Mouse (Mus musculus) splenic B cell, adult 2 months (primary cell): ENCODE data around the gene Esrra.
"Not testable (repeated sequence)": the region's sequence is repeated elsewhere in the genome, so short reads cannot be mapped to it uniquely, and the experiment has no call there.

Experiments
- DNase-seq: peaks from one replicate; pipeline ENCODE4 v3.0.0-alpha.2; 2011; ENCODE audit warnings: low read depth, low spot score
- H3K27me3 ChIP-seq: 2 replicates; pipeline ENCODE4 v1.6.1; 2012; ENCODE audit warnings: mild to moderate bottlenecking, low read length, moderate library complexity, mixed read lengths; ENCODE audit not compliant: control insufficient read depth, poor library complexity, insufficient read depth, severe bottlenecking
- H3K36me3 ChIP-seq: 2 replicates; pipeline ENCODE4 v1.6.1; 2012; ENCODE audit warnings: mild to moderate bottlenecking, low read length, moderate library complexity, mixed read lengths; ENCODE audit not compliant: control insufficient read depth, poor library complexity, insufficient read depth, severe bottlenecking

The Esrra gene

DNA sequence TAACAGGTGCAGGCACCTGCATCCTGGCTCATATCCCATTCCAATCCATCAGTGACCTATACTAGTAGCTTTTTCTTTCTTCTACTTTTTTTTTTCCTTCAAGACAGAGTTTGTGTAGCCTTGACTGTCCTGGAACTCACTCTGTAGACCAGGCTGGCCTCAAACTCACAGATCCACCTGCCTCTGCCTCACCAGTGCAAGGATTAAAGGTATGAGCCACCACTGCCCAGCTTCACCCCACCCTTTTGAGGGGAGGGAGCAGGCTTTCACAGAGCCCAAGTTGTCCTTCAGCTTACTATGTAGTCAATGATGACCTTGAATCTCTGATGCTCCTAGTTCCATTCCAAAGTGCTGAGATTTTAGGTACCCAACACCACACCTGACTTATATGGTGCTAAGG is 2.2 kb downstream of the Esrra start:
- H3K36me3 ChIP-seq, result peaks cover 2% of the 10 kb centered on the region; the same call in 1 of the 2 replicates
- H3K27me3 ChIP-seq, result no peaks in the 10 kb centered on the region
- no peak for DNase-seq

DNA sequence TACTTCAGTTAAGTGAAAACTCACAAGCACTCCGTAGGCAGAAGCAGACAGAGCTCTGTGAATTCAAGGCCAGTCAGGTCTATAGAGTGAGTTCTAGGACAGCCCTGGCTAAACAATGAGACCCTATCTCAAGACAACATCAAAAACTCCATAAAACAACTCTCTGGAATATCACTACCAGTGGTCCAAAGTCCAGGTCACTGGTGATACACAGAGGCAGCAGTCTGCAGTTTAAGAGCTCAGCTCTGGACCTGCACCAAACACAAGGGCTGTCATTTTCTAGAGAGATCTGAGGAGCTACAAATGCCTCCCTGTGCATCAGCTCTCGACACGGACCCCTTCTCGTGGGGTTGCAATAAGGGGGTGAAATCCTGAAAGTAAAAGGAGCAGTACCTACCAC is 3.3 kb downstream of the Esrra start:
- DNase-seq, result no peak
- H3K36me3 ChIP-seq, result peaks cover 6% of the 10 kb centered on the region; the same call in 1 of the 2 replicates
- no peaks in the 10 kb centered on the region for H3K27me3 ChIP-seq

DNA sequence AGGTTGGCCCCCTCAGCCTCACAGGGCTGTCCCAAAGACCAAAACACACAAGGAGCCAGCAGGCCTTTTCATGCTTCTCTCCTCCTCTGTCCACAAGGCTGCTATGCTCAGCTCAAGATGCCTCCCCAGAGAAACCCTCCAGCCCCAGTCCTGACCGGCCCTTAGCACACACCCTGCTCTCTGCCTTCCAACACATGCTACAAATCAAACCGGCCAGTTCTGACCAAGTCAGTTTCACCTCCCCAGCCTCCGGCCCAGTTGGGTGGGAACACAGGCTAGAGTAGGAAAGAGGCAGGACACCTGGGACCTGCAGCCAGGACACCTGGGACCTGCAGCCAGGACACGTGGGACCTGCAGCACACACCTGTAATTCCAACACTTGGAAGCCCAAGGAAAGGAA is 5.1 kb downstream of the Esrra start:
- H3K27me3 ChIP-seq, result no peaks in the 10 kb centered on the region
- no peak for DNase-seq
- peaks cover 7% of the 10 kb centered on the region; the same call in 1 of the 2 replicates for H3K36me3 ChIP-seq

DNA sequence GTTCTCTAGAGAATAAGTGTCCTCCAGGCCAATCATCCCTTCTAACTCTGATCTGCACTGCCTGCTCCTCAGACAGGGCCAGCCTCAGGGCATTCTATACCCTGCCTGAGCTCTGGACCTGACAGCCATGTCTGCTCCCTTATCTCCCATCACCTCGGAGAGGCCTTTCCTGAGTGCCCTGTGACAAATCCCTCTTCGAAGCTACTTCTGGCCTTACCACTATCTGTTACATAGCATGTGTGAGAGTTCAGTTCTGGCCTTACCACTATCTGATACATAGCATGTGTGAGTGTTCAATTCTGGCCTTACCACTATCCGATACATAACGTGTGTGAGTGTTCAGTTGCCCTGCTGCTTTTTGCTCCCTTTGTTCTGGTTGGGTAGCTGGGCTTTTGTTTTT is 6.3 kb downstream of the Esrra start:
- peaks cover 11% of the 10 kb centered on the region; the same call in 1 of the 2 replicates for H3K36me3 ChIP-seq
- no peak for DNase-seq

DNA sequence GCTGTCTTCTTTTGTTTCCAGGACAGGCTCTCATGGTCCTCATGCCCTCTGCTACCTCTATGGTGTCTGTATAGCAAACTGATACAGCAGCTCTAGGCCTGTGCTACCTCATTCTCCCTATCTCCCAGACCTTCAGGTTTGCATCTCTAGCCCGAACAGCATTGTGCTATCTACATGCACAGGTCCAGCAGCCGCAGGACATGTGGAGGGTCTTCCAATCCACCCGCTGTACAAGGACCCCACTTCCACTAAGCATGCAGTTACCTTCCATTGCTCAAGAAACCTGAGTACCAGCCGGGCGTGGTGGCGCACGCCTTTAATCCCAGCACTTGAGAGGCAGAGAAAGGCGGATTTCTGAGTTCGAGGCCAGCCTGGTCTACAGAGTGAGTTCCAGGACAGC is 7.1 kb downstream of the Esrra start:
- no peak for DNase-seq
- Histone ChIP-seq H3K27me3 (no peaks in the 10 kb centered on the region), H3K36me3 (peaks cover 11% of the 10 kb centered on the region; the same call in 1 of the 2 replicates)

More for the DNA sequence above, 6.3 kb downstream of the Esrra start:
- no peaks in the 10 kb centered on the region for H3K27me3 ChIP-seq

DNA sequence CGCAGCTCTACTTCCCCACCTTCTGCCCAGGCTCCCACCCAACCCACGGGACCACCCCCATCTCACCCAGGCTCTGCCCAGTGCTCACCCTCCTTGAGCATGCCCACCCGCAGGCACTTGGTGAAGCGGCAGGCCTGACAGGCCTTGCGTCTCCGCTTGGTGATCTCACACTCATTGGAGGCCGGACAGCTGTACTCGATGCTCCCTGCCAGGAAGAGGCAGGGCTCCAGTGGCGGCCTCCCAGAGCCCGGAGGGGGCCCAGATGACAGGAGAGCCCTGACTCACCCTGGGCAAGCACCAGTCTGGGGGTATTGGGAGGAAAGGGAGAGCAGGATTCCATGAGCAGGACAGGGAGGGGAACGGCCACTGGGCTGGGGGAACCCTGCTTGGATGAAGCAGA is 7.6 kb downstream of the Esrra start:
- DNase-seq, result no peak
- peaks cover 11% of the 10 kb centered on the region; the same call in 1 of the 2 replicates for H3K36me3 ChIP-seq
- H3K27me3 ChIP-seq, result no peaks in the 10 kb centered on the region

DNA sequence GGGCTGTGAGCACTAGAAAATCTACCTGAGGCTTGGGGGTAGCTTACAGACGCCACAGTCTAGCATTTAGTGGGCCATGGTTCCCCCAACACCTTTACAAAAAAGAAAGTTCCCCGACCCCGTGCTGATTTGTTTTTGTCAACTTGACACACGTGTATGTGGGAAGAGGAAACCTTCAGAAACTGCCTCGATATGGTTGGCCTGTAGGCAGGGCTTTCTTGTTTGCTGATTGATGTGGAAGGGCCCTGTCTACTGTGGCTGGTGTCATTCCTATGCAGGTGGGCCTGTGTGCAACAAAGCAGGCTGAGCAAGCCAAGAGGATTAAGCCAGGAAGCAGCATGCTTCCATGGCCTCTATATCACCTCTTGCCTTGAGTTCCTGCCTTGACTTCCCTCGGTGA is 8.6 kb downstream of the Esrra start:
- peaks cover 11% of the 10 kb centered on the region; the same call in 1 of the 2 replicates for H3K36me3 ChIP-seq

DNA sequence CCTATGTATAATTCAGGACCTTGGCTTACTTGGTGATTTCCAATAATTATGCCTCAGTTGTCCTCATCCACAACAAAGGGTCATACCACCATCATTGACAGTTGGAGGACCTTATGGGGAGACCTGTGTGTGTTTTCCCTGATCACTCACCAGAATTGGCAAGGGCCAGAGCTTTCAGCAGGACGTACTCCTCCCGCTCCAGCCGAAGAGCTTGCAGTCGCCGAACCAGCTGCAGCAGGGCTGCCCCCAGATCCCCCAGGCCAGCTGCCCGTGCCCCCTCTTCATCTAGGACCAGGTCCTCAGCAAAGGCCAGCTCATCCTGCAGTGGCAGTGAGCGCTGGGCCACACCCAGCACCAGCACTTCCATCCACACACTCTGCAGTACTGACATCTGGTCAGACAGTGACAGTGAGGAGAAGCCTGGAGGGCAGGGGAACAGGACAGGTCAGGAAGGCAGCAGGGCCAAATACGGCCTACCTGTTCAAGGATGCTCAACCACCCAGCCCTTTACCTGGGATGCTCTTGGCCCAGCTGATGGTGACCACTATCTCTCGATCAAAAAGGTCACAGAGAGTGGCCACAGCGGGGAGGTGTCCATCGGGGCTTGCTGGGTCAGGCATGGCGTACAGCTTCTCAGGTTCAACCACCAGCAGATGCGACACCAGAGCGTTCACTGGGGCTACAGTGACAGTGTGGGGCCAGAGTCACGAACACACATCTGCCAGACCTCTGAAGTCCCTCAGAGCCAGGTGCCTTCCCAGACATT is 9.2 kb downstream of the Esrra start:
- no peak for DNase-seq
- Histone ChIP-seq H3K36me3 (peaks cover 15% of the 10 kb centered on the region; the same call in 1 of the 2 replicates), H3K27me3 (no peaks in the 10 kb centered on the region)

More for the DNA sequence above, 8.6 kb downstream of the Esrra start:
- DNase-seq, result no peak
- no peaks in the 10 kb centered on the region for H3K27me3 ChIP-seq

DNA sequence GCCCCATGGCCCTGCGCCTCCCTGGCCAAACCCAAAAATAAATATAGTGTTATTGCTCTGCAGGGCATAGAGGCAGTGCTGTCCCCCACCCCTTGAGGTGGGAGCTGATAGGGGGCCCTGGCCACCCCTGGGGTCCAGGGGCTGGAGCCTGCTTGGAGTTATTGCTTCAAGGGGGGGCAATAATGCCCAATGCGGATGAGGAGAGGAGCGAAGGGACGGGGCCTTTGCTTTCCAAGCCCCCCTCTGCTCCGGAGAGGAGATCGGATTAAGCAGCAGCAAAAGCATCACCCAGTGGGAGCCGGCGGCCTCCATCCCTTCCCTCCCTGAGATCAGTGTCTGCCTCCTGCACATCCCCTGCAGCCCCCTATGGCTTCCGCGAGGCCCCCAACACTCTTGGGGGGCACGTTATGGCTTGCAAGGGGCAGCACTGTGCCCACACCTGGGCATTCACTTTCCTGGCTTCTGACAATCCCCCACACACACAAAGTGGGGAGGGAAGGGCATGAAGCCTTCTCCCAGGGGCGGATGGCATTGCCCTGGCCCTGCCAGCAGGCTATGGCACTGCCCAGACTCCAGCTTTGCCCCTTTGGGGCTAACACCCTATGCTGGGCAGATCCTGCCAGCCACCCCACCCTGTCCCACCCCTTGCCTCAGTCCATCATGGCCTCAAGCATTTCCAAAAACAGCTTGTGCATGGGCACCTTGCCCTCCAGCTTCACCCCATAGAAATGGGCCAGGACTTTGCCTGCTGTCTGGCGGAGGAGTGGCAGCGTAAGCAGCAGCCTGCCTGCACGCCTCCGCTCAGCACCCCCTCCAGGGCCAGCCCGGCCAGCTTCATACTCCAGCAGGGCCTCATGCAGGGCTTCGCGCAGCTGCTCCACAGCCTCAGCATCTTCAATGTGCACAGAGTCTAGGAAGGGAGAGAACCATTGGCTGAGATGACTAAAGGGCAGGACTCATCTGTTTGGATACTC is 10.2 kb downstream of the Esrra start:
- DNase-seq, result no peak
- Histone ChIP-seq H3K36me3 (peaks cover 16% of the 10 kb centered on the region), H3K27me3 (no peaks in the 10 kb centered on the region)

DNA sequence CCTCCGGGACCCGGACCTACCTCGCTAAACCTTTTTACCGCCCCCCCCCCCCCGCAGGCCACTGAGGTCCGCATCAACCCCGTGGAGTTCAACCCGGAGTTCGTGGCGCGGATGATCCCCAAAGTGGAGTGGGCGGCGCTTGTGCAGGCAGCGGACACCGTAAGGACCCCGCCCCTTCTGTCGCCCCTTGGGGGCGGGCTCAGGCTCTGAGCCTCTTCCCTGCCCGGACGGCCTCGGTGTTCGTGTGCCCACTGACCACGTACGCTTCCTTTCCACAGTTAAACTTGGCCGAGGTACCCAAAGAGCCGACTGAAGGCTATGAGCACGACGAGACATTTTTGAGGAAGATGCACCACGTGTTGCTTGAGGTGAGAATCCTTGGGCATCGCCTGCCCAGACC is 11.3 kb downstream of the Esrra start:
- DNase-seq, H3K27me3 ChIP-seq: not testable (repeated sequence)
- H3K36me3 ChIP-seq, result peaks cover 16% of the 10 kb centered on the region

DNA sequence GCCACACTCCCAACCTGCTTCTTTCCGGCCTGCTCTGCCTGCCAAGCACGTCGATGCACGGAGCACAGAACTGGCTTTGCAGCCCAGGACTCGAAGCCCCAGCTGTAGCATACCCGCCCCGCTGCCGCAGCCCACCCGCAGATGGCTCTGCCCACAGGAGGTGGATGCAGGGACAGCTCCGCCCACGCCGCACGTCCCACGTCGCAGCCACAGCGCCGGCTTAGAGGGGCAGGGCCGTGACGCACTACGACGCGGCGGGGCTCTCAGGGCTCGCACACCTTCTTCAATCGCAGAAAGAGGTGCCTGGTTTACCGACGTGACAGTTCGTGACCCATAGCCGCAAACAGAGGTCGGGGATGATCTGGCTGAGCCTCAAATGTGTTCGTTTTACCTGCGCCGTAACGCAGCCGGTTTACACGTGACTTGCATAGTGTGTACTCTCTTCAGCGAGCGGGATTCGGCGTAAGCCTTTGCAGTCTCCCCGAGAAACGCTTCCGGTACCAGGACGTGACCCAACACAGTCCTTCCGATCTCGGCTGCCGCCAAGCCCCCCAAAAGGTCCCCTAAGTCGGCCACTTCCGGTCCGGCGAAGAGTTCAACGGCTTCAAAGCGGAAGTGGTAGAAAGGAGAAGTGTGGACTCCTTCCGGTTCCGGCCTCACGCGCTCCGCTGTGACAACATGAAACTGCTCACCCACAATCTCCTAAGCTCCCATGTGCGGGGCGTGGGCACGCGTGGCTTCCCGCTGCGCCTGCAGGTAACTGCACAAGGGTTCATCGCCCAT is 11.9 kb downstream of the Esrra start, which contains the start of the genes Trmt112 and Prdx5:
Trmt112 (plus strand) TSS at position 192 of the 783 bp plus-strand sequence.
Prdx5 (minus strand) TSS at position 600 of the 783 bp plus-strand sequence.
- Histone ChIP-seq H3K27me3 (no peaks in the 10 kb centered on the region), H3K36me3 (peaks cover 18% of the 10 kb centered on the region)
- DNase-seq, result peak; percentile 95

DNA sequence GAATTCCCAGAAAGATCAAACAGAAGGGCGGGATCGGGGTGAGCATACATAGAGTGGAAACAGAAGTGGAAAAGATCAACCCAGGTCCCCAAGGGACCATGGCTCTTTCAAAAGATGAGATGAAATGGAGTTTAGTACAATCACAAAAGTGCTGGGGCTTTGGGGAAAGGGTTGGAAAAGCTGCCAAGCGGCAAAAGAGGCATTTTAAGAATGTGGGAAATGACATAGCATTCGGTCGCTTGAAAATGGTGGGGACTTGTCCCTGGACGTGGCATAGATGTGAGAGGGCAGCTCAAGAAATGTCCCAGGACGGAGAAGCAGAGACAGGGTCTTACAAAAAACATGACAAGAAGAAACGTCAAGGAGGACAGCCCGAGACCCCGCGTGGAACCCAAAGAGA is 12.6 kb downstream of the Esrra start:
- Histone ChIP-seq H3K36me3 (peaks cover 18% of the 10 kb centered on the region), H3K27me3 (no peaks in the 10 kb centered on the region)
- DNase-seq, result no peak

DNA sequence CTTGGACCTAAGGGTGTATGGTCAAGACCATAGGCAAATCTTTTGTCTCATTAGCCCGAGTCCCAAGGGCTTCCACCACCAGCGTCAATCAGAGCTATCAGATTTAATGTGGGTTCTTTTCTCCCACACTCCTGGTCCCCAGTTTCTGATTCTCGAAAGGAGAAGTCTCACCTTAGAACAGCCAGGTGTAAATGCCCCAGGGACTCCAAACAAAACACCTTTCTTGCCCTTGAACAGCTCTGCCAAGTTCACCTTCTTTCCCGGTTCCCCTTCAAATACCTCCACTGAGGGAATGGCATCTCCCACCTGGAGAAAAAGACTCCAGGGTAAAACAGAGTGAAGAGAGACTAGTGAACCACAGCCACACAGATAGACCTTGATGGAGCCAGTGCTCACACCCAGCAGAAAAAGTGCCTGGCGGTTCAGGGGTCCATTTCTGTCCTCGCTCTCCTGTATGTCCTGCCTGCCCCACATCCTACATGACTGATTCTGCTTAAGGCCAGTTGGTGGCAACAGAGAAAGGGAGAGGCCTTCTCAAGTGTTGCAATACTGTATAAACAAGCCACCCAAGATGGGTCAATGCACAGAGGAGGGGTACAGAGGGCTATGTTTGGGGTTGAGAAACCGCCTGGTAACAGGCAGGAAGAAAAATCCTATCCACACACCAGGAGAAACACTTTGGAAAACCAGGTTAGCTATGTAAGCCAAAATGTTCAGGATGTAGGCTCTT is 13.6 kb downstream of the Esrra start:
- Histone ChIP-seq H3K27me3 (no peaks in the 10 kb centered on the region), H3K36me3 (peaks cover 14% of the 10 kb centered on the region)
- no peak for DNase-seq

DNA sequence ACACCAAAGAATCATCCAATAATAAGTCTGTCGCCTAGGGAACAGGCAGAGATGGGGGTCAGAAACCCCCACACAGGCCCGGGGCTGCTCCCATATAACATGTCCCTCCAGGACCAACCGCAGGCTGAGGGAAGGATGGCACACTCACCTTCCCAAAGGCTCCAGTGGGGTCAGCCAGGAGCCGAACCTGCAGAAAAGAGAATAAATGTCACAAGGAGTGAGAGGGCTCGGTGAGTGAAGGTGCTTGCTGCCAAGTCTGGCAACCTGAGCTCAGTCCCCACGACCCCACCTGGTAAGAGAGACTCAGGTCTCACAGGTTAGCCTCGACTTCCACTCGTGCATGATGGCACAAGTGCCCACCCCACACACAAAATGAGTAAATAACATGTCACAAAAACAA is 14.5 kb downstream of the Esrra start:
- H3K27me3 ChIP-seq, result no peaks in the 10 kb centered on the region
- no peak for DNase-seq
- peaks cover 14% of the 10 kb centered on the region for H3K36me3 ChIP-seq
